Mouse (Mus musculus): Measurements from ENCODE around the gene Ppp4r3a. TPM values are rescaled to one million over a fixed set of nuclear protein-coding genes. Genes with fewer than 3 reads are reported as not detected.
A peak's percentile ranks its signal among the peaks of the same experiment; 100 is the strongest.

The Ppp4r3a gene
- polyA plus RNA-seq, 1 experiment from 2014 or later = 38.5 TPM

DNA sequence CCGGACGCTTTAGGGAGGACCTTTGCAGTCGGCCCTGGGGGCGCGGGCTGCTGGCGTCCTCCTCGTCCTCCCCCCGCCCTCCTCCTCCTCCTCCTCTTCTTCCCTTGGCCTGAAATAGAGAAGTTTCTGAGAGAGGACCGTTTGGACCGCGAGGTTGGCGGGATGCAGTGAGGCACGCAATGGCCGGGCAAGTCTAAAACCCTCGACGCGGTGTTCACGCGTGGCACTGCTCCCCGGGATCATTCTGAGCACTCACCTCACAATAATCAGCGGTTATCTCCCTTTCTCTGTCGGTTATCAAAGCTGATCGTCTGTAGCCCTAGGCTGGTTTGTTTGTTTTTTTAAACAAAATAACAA, 315 bp upstream of the Ppp4r3a start:
- Histone ChIP-seq H3K4me1 (peaks cover 34% of the 10 kb centered on the region), H3K4me2 (replicated peaks) (peak overlapping the region; percentile 60), H3K4me3 (peak overlapping the region; percentile 90), H3K27me3 (no peaks in the 10 kb centered on the region), H3K27ac (replicated peaks) (peak overlapping the region; percentile 99), H3K36me3 (no peaks in the 10 kb centered on the region), H3K9ac (replicated peaks) (peak overlapping the region; percentile 88), H3K9me3 (no peaks in the 10 kb centered on the region)
- ATAC-seq (replicated peaks) = no peak
- WGBS = 0% methylated on average over 22 of the region's 23 CpGs

DNA sequence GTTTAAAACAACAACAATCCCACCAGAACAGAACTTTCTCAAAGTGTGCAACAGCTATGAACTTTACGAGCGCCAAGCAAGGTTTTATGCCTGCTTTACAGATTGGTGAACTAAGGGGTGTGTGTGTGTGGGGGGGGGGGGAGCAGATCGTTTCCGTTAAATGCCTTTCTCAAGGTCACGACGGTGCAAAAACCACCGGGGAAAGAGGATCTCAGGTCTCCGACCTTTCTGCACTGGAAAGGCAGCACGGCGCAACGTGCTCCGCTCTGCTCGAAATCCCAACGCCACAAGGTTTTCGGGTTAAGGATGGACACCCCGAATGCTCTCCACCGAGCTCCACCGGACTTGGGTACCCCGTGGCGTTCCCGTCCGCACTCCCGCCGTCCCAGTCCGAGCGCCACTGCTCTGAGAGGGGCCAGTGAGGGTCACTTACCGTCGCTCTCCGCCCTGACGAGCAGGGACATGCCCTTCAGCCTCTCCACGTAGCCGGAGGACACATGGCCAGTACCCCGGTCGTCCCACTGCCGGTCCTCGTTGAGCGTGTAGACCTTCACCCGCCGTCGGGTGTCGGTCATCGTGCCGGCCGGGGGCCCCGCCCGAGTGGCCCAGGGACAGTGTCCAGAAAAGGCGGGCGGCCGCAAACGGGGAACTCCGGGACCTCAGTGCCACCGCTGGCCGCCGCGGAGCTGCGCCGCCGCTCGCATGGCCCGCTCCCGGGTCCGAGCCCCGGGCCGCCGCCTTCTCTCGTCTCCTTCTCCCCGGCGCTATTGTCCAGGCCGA, 1.0 kb downstream of the Ppp4r3a start:
- Histone ChIP-seq H3K4me2 (replicated peaks) (peak overlapping the region; percentile 61), H3K4me3 (peak overlapping the region; percentile 90), H3K27ac (replicated peaks) (peak overlapping the region; percentile 99), H3K27me3 (no peaks in the 10 kb centered on the region), H3K36me3 (no peaks in the 10 kb centered on the region), H3K4me1 (peaks cover 45% of the 10 kb centered on the region), H3K9ac (replicated peaks) (peak overlapping the region; percentile 88), H3K9me3 (no peaks in the 10 kb centered on the region)
- WGBS = under 1% methylated on average over 69 of the region's 69 CpGs
- peak; percentile 4 for ATAC-seq (replicated peaks)

DNA sequence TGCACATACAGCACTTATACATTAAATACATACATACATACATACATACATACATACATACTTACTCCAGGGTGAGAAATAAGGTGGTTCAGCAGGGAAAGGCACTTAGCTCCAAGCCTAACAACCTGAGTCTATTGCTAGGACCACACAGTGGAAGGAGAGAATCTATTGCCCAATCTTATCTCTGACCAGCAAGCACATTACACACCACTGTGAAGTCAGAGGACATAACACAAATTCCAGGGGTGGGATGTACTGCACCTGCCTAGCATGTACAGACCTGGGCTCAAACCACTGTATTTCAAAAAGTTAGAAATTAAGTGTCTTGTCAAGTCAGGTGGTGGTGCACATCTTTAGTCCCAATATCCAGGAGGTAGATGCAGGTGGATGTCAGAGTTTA, 5.5 kb downstream of the Ppp4r3a start:
- H3K27ac ChIP-seq (replicated peaks) = no peak overlapping the region
- ATAC-seq (replicated peaks) = no peak

DNA sequence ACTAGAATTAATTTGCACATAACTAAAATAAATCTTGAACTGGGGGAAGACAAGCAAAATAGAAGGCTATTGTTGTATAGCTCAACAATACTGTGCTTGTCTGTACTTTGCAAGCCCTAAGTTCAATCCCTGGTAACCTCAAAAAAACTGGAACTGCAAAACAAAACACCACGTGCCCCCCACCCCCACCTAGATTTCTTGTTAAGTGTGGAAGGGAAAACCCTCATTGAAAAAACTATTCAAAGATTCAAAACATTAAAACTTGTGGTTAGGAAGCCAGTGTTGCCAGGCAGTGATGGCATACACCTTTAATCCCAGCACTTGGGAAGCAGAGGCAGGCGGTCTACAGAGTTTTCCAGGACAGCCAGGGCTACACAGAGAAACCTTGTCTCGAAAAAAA, 8.1 kb downstream of the Ppp4r3a start:
- ATAC-seq (replicated peaks) = no peak
- Histone ChIP-seq H3K9me3 (no peaks in the 10 kb centered on the region), H3K9ac (replicated peaks) (no peak overlapping the region), H3K27ac (replicated peaks) (no peak overlapping the region), H3K4me2 (replicated peaks) (no peak overlapping the region), H3K27me3 (no peaks in the 10 kb centered on the region), H3K36me3 (no peaks in the 10 kb centered on the region), H3K4me3 (no peak overlapping the region), H3K4me1 (peaks cover 20% of the 10 kb centered on the region)
- WGBS = 90% methylated on average over 3 of the region's 3 CpGs

More for the DNA sequence above, 5.5 kb downstream of the Ppp4r3a start:
- H3K27me3 ChIP-seq = no peaks in the 10 kb centered on the region
- no peak overlapping the region for H3K4me3 ChIP-seq
- no peaks in the 10 kb centered on the region for H3K9me3 ChIP-seq
- no peak overlapping the region for H3K9ac ChIP-seq (replicated peaks)
- no peaks in the 10 kb centered on the region for H3K36me3 ChIP-seq
- no peak overlapping the region for H3K4me2 ChIP-seq (replicated peaks)
- peaks cover 37% of the 10 kb centered on the region for H3K4me1 ChIP-seq

DNA sequence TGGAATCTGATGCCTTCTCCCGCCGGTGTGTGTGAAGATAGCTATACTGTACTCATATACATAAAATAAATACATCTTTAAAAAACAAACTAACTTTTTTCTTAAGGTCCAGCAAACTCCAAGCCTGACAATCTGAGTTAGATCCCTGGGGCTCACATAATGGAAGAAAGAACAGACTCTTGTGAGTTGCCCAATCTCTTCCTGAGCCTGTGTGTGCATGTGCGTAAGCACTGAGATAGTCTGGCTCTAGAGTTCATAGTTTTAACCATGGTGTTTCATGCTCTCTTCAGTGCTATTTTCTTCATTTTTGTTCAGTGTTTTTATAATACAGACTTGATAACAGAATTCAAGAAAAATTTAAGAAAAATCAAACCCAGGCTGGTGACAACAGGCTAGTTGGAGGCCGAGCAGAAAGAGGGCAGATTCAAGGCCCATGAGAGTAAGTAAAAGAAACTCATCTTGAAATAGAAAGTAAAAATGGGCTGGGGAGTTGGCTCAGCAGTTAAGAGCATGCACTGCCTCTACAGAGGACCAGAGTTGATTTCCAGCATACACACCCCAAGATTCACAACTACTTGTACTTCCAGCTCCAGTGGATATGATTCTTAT, 8.6 kb downstream of the Ppp4r3a start:
- Histone ChIP-seq H3K9ac (replicated peaks) (no peak overlapping the region), H3K27me3 (no peaks in the 10 kb centered on the region), H3K9me3 (no peaks in the 10 kb centered on the region), H3K36me3 (no peaks in the 10 kb centered on the region), H3K4me2 (replicated peaks) (no peak overlapping the region), H3K4me3 (no peak overlapping the region), H3K4me1 (peaks cover 16% of the 10 kb centered on the region), H3K27ac (replicated peaks) (no peak overlapping the region)
- no peak for ATAC-seq (replicated peaks)
- 97% methylated on average over 4 of the region's 4 CpGs for WGBS

DNA sequence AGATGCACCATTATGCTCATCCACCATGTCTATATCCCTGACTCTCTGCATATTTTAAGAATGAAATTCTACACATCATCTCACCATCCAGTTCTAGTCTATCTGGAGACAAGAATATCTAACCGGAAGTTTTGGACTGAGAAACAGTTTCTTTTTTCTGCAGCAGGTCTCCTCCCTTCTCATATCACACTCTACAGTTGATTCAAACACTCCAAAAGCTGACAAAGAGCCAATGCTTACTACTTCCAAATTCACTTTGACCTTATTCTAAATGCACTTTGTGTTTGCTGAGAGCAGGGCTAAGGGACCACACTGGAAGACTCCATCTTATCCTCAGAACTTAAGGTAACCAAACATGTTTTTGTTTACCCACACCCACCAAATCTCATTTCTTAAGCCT, 13.7 kb downstream of the Ppp4r3a start:
- H3K9me3 ChIP-seq = no peaks in the 10 kb centered on the region
- no peak overlapping the region for H3K4me2 ChIP-seq (replicated peaks)
- no peaks in the 10 kb centered on the region for H3K27me3 ChIP-seq
- H3K9ac ChIP-seq (replicated peaks) = no peak overlapping the region
- no peak for ATAC-seq (replicated peaks)
- no peaks in the 10 kb centered on the region for H3K4me1 ChIP-seq
- no peak overlapping the region for H3K4me3 ChIP-seq
- H3K36me3 ChIP-seq = peaks cover 8% of the 10 kb centered on the region; the same call in 1 of the 2 replicates
- 95% methylated on average over 1 of the region's 1 CpGs for WGBS
- no peak overlapping the region for H3K27ac ChIP-seq (replicated peaks)

DNA sequence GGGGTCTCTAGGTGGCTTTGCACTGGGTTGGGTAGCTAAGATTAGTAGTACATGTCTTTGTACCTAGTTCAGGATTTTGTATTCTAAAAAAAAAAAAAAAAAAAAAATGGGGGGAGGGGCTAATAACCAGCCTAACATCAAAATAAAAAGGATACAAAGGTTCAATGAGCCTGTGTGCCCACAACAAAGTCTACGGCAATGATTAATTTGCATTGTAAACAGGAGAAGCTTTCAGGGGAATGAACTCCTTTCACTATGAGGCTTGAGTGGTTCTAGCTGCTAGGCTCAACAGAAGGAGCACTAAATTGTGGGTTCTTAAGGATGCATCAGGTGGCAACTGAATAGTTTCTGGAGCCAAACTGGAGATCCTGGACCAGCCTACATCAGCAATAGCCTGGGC, 17.2 kb downstream of the Ppp4r3a start:
- Histone ChIP-seq H3K27ac (replicated peaks) (no peak overlapping the region), H3K4me2 (replicated peaks) (no peak overlapping the region), H3K27me3 (no peaks in the 10 kb centered on the region), H3K4me1 (no peaks in the 10 kb centered on the region), H3K36me3 (peaks cover 33% of the 10 kb centered on the region), H3K9ac (replicated peaks) (no peak overlapping the region), H3K9me3 (no peaks in the 10 kb centered on the region), H3K4me3 (no peak overlapping the region)
- WGBS = 62% methylated on average over 1 of the region's 1 CpGs
- ATAC-seq (replicated peaks) = no peak

DNA sequence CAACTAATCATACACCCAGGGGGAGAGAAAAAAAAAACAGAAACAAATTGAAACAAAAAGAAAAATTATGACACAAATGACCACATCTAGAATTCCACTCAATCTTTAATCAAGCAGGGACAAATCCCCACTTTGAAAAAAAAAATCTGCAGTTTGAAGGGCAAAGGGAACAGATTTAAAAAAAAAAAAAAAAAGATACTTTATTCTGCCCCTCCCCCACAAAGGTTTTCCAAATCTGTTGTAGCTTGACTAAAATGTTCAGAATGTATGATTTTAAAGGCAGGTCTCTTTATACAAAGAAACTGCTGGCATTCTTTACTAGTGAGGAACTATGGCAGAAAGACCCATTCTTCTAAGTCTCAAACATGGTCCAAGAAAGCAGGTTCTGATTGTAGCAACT, 43.5 kb downstream of the Ppp4r3a start:
- H3K4me3 ChIP-seq = no peak overlapping the region
- H3K27me3 ChIP-seq = no peaks in the 10 kb centered on the region
- H3K36me3 ChIP-seq = peaks cover 55% of the 10 kb centered on the region
- H3K9me3 ChIP-seq = no peaks in the 10 kb centered on the region
- ATAC-seq (replicated peaks) = no peak
- no peak overlapping the region for H3K9ac ChIP-seq (replicated peaks)
- H3K4me2 ChIP-seq (replicated peaks) = no peak overlapping the region
- no peak overlapping the region for H3K27ac ChIP-seq (replicated peaks)
- H3K4me1 ChIP-seq = no peaks in the 10 kb centered on the region

DNA sequence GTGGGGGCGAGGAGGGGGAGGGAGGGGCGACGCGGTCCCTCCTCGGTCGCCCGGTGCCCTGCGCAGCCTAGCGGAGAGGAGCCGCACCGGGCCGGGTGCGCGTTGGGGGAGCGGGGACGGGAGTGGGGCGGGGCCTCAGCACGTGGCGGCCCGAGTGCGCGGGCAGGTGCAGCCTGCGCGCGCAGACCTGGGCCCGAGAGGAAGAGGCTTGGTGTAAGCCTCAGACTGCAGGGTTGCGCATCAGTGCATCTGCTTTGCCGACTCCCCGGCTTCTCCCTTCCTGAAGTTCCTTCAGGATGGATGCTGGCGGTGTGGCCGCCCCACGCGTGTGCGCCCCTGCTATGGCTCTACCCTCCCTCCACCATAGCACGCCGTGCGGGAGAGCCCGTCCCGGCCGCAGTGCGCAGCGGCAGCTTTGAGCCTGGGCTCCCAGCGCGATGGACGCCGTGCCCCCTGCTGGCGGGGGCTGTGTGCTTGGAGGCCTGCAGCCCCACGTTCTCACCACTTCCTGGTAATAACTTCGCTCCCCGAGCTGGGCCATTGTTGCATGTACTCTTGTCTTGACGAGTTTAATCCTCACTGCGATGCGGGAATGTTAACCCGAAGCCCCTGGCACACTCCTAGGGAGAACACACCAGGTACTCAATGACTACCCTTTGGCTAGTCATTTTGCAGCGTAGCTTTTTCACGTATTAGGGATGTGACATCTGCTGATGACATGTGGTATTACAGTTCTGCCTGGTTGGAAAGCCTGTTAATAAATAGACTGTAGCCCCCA, 54.4 kb downstream of the Ppp4r3a start, which contains the start of gene Ccdc88c:
TSS of gene Ccdc88c (minus strand) at position 103 of the 778 bp plus-strand sequence.
- Histone ChIP-seq H3K4me2 (replicated peaks) (peak within 1 kb of the TSS; percentile 80), H3K27me3 (no peaks in the 10 kb centered on the region), H3K4me3 (peak within 1 kb of the TSS; percentile 70), H3K9me3 (no peaks in the 10 kb centered on the region), H3K4me1 (peaks cover 41% of the 10 kb centered on the region), H3K9ac (replicated peaks) (peak within 1 kb of the TSS; percentile 81), H3K36me3 (no peaks in the 10 kb centered on the region), H3K27ac (replicated peaks) (peak within 1 kb of the TSS; percentile 96)
- peak; percentile 92 for ATAC-seq (replicated peaks)
- under 1% methylated on average over 55 of the region's 56 CpGs for WGBS

DNA sequence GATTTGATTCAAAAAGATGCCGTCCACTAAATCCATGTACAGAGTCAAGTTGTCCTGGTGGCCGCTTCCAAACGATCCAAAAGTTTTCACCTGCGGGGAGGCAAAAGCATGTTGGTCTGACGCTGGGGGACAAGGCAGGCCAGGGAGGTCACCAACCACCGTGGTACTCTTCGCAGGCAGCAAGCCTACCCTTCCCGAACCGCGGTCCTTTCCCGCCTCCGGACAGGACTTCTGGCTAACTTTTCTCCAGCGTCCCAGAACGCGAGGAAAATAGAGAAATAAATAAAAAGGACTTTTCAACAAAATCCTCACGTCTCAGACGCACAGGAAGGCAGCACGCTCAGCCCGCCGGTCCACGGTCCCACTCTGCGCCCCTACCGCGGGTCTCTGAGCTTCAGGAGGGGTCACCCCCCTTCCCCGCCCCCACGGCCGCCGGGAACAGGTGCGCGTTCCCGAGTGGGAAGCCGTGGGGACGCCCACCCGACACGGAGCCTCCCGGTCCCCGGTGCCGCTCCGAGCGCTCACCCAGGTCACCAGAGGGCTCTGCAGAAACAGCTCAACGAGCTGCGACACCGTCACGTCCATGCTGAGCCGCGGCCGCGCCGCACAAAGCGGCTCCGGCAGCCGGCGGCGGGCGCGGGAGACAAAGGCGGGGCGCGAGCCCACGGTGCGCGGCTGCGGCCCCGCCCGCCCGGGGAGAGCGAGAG, 55.1 kb downstream of the Ppp4r3a start:
- Histone ChIP-seq H3K4me1 (peaks cover 48% of the 10 kb centered on the region), H3K27ac (replicated peaks) (peak overlapping the region; percentile 96), H3K36me3 (no peaks in the 10 kb centered on the region), H3K4me2 (replicated peaks) (peak overlapping the region; percentile 80), H3K9ac (replicated peaks) (peak overlapping the region; percentile 81), H3K9me3 (no peaks in the 10 kb centered on the region), H3K27me3 (no peaks in the 10 kb centered on the region), H3K4me3 (peak overlapping the region; percentile 70)
- peak; percentile 66; the same call in 1 of the 2 replicates for ATAC-seq (replicated peaks)
- under 1% methylated on average over 52 of the region's 67 CpGs for WGBS

DNA sequence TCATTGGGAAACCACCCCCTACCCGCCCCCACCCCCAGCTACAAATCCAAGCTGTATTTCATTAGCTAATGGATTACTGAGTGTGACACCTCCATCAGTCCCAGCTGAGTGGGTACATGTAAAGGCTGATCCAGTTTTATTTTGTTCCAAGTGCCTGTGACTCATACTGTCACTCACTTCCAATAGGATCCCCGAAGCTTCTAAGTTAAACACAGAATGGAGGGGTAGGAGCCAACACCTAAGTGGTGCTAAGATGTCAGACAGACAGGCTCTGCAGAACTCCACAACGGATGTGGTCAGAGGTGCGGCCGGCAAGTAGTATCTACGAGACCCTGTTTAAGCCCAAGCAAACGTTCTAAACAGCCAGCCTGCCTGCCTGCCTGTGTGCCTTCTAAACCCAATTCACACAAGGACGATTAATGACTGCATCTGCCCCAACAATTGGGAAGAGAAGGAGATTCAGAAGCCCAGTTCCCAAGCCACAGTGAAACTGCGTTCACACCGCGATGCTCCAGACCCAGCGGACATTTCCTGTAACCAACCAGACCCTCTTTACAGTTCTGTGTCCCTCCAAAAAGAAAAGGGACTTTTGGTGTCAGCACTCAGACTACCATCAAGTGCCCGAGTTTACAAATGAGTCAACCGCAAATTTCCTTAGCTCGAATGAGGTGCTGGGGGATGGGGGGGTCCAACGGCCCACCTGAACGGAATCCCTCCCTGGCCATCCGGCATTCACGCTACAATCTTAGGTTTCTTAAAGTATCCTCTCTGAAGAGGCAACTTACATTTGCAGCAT, 55.9 kb downstream of the Ppp4r3a start:
- Histone ChIP-seq H3K9ac (replicated peaks) (peak overlapping the region; percentile 81), H3K36me3 (no peaks in the 10 kb centered on the region), H3K4me3 (peak overlapping the region; percentile 70), H3K4me2 (replicated peaks) (peak overlapping the region; percentile 80), H3K4me1 (peaks cover 53% of the 10 kb centered on the region), H3K9me3 (no peaks in the 10 kb centered on the region), H3K27ac (replicated peaks) (peak overlapping the region; percentile 60), H3K27me3 (no peaks in the 10 kb centered on the region)
- ATAC-seq (replicated peaks) = no peak
- under 1% methylated on average over 19 of the region's 19 CpGs for WGBS
